ENCODE assay signal across 10 mouse cellular contexts in the genomic region with DNA sequence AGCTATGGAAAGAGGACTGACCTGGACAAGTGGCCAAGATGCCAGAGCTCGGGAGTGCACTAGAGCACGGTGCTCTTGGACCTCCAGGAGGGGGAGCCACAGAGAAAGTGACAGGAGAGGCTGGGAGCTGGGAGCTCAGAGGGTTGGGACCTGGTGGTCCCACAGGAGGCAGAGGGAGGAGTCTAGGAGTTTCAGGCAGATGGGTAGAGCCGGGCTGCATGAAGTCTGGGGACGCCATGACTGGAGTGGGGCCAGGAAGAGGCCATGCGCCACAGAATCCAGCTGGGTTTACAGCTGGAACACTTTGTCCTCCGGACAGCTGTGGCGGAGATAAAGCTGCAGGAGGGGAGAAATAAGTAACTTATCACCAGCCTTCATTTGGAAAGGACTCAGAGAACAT. TPM values are rescaled to one million over a fixed set of nuclear protein-coding genes. Genes with fewer than 3 reads are reported as not detected.
A peak's percentile ranks its signal among the peaks of the same experiment; 100 is the strongest.
DNase-seq lines count a peak whose midpoint lies in the region; ATAC-seq and TF ChIP-seq lines count a peak whose summit lies in the region.
"Had no signal": no experiment of that assay in that cellular context is flagged by ENCODE, and none has a peak within 500 bp of the region (broad histone marks: within the 10 kb centered on the region; RNA-seq: fewer than 3 reads in every experiment).

No protein-coding gene starts in this region.

- H3K27me3 ChIP-seq in heart, embryonic 12.5 days (replicated peaks) = peaks cover 53% of the 10 kb centered on the region
- H3K27me3 ChIP-seq in heart, embryonic 16.5 days (ENCODE audit: control insufficient read depth, insufficient read depth, low read length) = peaks cover 6% of the 10 kb centered on the region
- H3K27me3 ChIP-seq in lung, embryonic 14.5 days (ENCODE audit: insufficient read depth, low read length) = peaks cover 3% of the 10 kb centered on the region

- TF ChIP-seq CTCF in lung, embryonic 14.5 days (IDR thresholded peaks at IDR 0.05; ENCODE audit: low read depth) = peak; percentile 47

- H3K9me3 ChIP-seq in heart, embryonic 12.5 days (replicated peaks) = no peaks in the 10 kb centered on the region
- H3K9me3 ChIP-seq in heart, embryonic 16.5 days (replicated peaks; ENCODE audit: control insufficient read depth, low read length) = no peaks in the 10 kb centered on the region
- H3K9me3 ChIP-seq in lung, embryonic 14.5 days (ENCODE audit: low read depth, low read length) = no peaks in the 10 kb centered on the region

- ATAC-seq in heart, embryonic 12.5 days (ENCODE audit: insufficient number of reproducible peaks, low FRiP score) = no peak
- peak; percentile 63; the same call in 1 of the 2 replicates for ATAC-seq in heart, embryonic 16.5 days (replicated peaks; ENCODE audit: extremely low read depth, insufficient read depth, low FRiP score)
- ATAC-seq in lung, embryonic 14.5 days (ENCODE audit: insufficient read depth) = peak; percentile 83
- ATAC-seq in granulocyte monocyte progenitor cell, adult 5-6 weeks (replicated peaks; ENCODE audit: poor library complexity, severe bottlenecking) = no peak

- no peaks in the 10 kb centered on the region for H3K36me3 ChIP-seq in heart, embryonic 12.5 days
- no peaks in the 10 kb centered on the region for H3K36me3 ChIP-seq in heart, embryonic 16.5 days (ENCODE audit: control insufficient read depth, insufficient read depth)
- H3K36me3 ChIP-seq in lung, embryonic 14.5 days (ENCODE audit: insufficient read depth) = no peaks in the 10 kb centered on the region

- peak; percentile 98 for DNase-seq in heart, adult 11 months
- DNase-seq in ES-CJ7 (ENCODE audit: low read depth, low spot score) = peak; percentile 82
- peak; percentile 91 for DNase-seq in lung, embryonic 14.5 days
- no peak for DNase-seq in spleen, adult 12 weeks (ENCODE audit: low spot score)
- no peak for DNase-seq in right cerebral cortex, postnatal 4 days

- no peak overlapping the region for H3K9ac ChIP-seq in heart, embryonic 12.5 days
- H3K9ac ChIP-seq in heart, embryonic 16.5 days (ENCODE audit: low read length) = no peak overlapping the region
- no peak overlapping the region for H3K9ac ChIP-seq in lung, embryonic 14.5 days

- no peak overlapping the region for H3K4me3 ChIP-seq in heart, embryonic 12.5 days
- H3K4me3 ChIP-seq in heart, embryonic 16.5 days (ENCODE audit: low read length) = no peak overlapping the region
- no peak overlapping the region for H3K4me3 ChIP-seq in lung, embryonic 14.5 days (ENCODE audit: low read depth, low read length)

- 31% methylated on average over 7 of the region's 7 CpGs for WGBS in heart, embryonic 12.5 days
- WGBS in heart, embryonic 16.5 days = 30% methylated on average over 7 of the region's 7 CpGs
- 16% methylated on average over 7 of the region's 7 CpGs for WGBS in lung, embryonic 14.5 days

- no peak overlapping the region for H3K27ac ChIP-seq in heart, embryonic 12.5 days (ENCODE audit: poor library complexity, severe bottlenecking)
- no peak overlapping the region for H3K27ac ChIP-seq in heart, embryonic 16.5 days (ENCODE audit: low read length)
- H3K27ac ChIP-seq in lung, embryonic 14.5 days (ENCODE audit: low read depth) = no peak overlapping the region

- no peak overlapping the region for H3K4me2 ChIP-seq in heart, embryonic 12.5 days
- H3K4me2 ChIP-seq in heart, embryonic 16.5 days (ENCODE audit: low read depth, low read length) = no peak overlapping the region
- H3K4me2 ChIP-seq in lung, embryonic 14.5 days = no peak overlapping the region

- peaks cover 7% of the 10 kb centered on the region for H3K4me1 ChIP-seq in heart, embryonic 12.5 days (replicated peaks)
- H3K4me1 ChIP-seq in heart, embryonic 16.5 days (ENCODE audit: control insufficient read depth, insufficient read depth, low read length) = no peaks in the 10 kb centered on the region
- H3K4me1 ChIP-seq in lung, embryonic 14.5 days (ENCODE audit: insufficient read depth) = peaks cover 16% of the 10 kb centered on the region

RNA-seq across cellular contexts. Expression of gene Wnt8b, which starts 25.9 kb away (rescaled TPM):
- not detected in 2 replicates for polyA plus RNA-seq in heart, embryonic 12.5 days (2016; fragmentation: Nextera tagmentation; extraction: Ambion mirVana)
- 0.08 TPM in 1 of 2 replicates, not detected in the other for polyA plus RNA-seq in heart, embryonic 16.5 days (2015; fragmentation: Nextera tagmentation; extraction: Ambion mirVana)
- polyA plus RNA-seq in lung, embryonic 14.5 days (2014; fragmentation: Nextera tagmentation; extraction: Ambion mirVana) = not detected in 2 replicates
- total RNA-seq in granulocyte monocyte progenitor cell, adult 5-6 weeks (2014; fragmentation: Nextera tagmentation) = not detected in 2 replicates
- total RNA-seq in granulocyte monocyte progenitor cell, adult 5-6 weeks (2017) = not detected in 2 replicates
- polyA plus RNA-seq: liver, embryonic 16.5 days had no signal

RNA-seq across cellular contexts. Expression of gene Sec31b, which starts 26.5 kb away (rescaled TPM):
- polyA plus RNA-seq in heart, embryonic 12.5 days (2016; fragmentation: Nextera tagmentation; extraction: Ambion mirVana) = 1.5 and 2.1 TPM in 2 replicates
- 2.2 and 2.3 TPM in 2 replicates for polyA plus RNA-seq in heart, embryonic 16.5 days (2015; fragmentation: Nextera tagmentation; extraction: Ambion mirVana)
- polyA plus RNA-seq in lung, embryonic 14.5 days (2014; fragmentation: Nextera tagmentation; extraction: Ambion mirVana) = 0.30 and 0.45 TPM in 2 replicates
- total RNA-seq in granulocyte monocyte progenitor cell, adult 5-6 weeks (2014; fragmentation: Nextera tagmentation) = 0.67 and 4.0 TPM in 2 replicates
- 0.62 and 0.95 TPM in 2 replicates for total RNA-seq in granulocyte monocyte progenitor cell, adult 5-6 weeks (2017)

RNA-seq across cellular contexts. Expression of gene Gm20538, which starts 33.5 kb away (rescaled TPM):
- not detected in 2 replicates for polyA plus RNA-seq in heart, embryonic 12.5 days (2016; fragmentation: Nextera tagmentation; extraction: Ambion mirVana)
- not detected in 2 replicates for polyA plus RNA-seq in heart, embryonic 16.5 days (2015; fragmentation: Nextera tagmentation; extraction: Ambion mirVana)
- polyA plus RNA-seq in lung, embryonic 14.5 days (2014; fragmentation: Nextera tagmentation; extraction: Ambion mirVana) = not detected in 2 replicates
- not detected in 2 replicates for total RNA-seq in granulocyte monocyte progenitor cell, adult 5-6 weeks (2014; fragmentation: Nextera tagmentation)
- total RNA-seq in granulocyte monocyte progenitor cell, adult 5-6 weeks (2017) = not detected in 2 replicates
- polyA plus RNA-seq: liver, embryonic 16.5 days; testis, adult 2 months had no signal

RNA-seq across cellular contexts. Expression of gene Ndufb8, which starts 36.1 kb away (rescaled TPM):
- polyA plus RNA-seq in heart, embryonic 12.5 days (2016; fragmentation: Nextera tagmentation; extraction: Ambion mirVana) = 824 and 832 TPM in 2 replicates
- polyA plus RNA-seq in heart, embryonic 16.5 days (2015; fragmentation: Nextera tagmentation; extraction: Ambion mirVana) = 1,230 and 1,261 TPM in 2 replicates
- 544 and 562 TPM in 2 replicates for polyA plus RNA-seq in lung, embryonic 14.5 days (2014; fragmentation: Nextera tagmentation; extraction: Ambion mirVana)
- total RNA-seq in granulocyte monocyte progenitor cell, adult 5-6 weeks (2014; fragmentation: Nextera tagmentation) = 424 and 454 TPM in 2 replicates
- total RNA-seq in granulocyte monocyte progenitor cell, adult 5-6 weeks (2017) = 298 and 303 TPM in 2 replicates

RNA-seq across cellular contexts. Expression of gene Hif1an, which starts 43.5 kb away (rescaled TPM):
- polyA plus RNA-seq in heart, embryonic 12.5 days (2016; fragmentation: Nextera tagmentation; extraction: Ambion mirVana) = 40.8 TPM in 2 replicates
- 22.2 and 27.6 TPM in 2 replicates for polyA plus RNA-seq in heart, embryonic 16.5 days (2015; fragmentation: Nextera tagmentation; extraction: Ambion mirVana)
- polyA plus RNA-seq in lung, embryonic 14.5 days (2014; fragmentation: Nextera tagmentation; extraction: Ambion mirVana) = 23.9 and 24.4 TPM in 2 replicates
- total RNA-seq in granulocyte monocyte progenitor cell, adult 5-6 weeks (2014; fragmentation: Nextera tagmentation) = 8.5 and 9.5 TPM in 2 replicates
- 4.8 and 9.9 TPM in 2 replicates for total RNA-seq in granulocyte monocyte progenitor cell, adult 5-6 weeks (2017)

Comparison
In these comparisons a context has a peak if more than half of its experiments do, and no peak if none do; other contexts are left out.
1. ATAC-seq: peak in heart, embryonic 16.5 days (single experiment) and lung, embryonic 14.5 days (single experiment); none in heart, embryonic 12.5 days (single experiment) and granulocyte monocyte progenitor cell, adult 5-6 weeks (single experiment).
2. DNase-seq: peak in heart, adult 11 months (single experiment), ES-CJ7 (single experiment) and lung, embryonic 14.5 days (single experiment); none in spleen, adult 12 weeks (single experiment) and right cerebral cortex, postnatal 4 days (single experiment).